Mouse (Mus musculus) embryonic facial prominence, embryonic 12.5 days (tissue): ENCODE results near the gene Car7. TPM values are rescaled to one million over a fixed set of nuclear protein-coding genes. Genes with fewer than 3 reads are reported as not detected.

Experiments
- ATAC-seq: fragments of 200-750 bp; cut with Nextera tagmentation; 2 replicates; pipeline ENCODE4 v1.8.0; 2017; ENCODE audit not compliant: insufficient number of reproducible peaks, insufficient read depth, low FRiP score, low TSS enrichment
- H3K27ac ChIP-seq: fragments of 300-500 bp; sonication (generic); 2 replicates; pipeline ENCODE4 v1.5.1; 2016; ENCODE audit warnings: mild to moderate bottlenecking
- H3K27me3 ChIP-seq: fragments of 300-500 bp; sonication (generic); 2 replicates; pipeline ENCODE4 v1.6.1; 2016; ENCODE audit warnings: mild to moderate bottlenecking, moderate library complexity
- H3K36me3 ChIP-seq: fragments of 300-500 bp; sonication (generic); 2 replicates; pipeline ENCODE4 v1.6.1; 2016; ENCODE audit warnings: mild to moderate bottlenecking
- H3K4me1 ChIP-seq: fragments of 300-500 bp; sonication (generic); 2 replicates; pipeline ENCODE4 v1.6.1; 2016
- H3K4me2 ChIP-seq: fragments of 300-500 bp; sonication (generic); replicated peaks from 2 replicates; pipeline ENCODE4 v1.6.1; 2016; ENCODE audit warnings: mild to moderate bottlenecking, moderate library complexity
- H3K4me3 ChIP-seq: fragments of 300-500 bp; sonication (generic); 2 replicates; pipeline ENCODE4 v1.5.1; 2016; ENCODE audit warnings: mild to moderate bottlenecking
- H3K9ac ChIP-seq: fragments of 300-500 bp; sonication (generic); 2 replicates; pipeline ENCODE4 v1.6.1; 2016; ENCODE audit warnings: mild to moderate bottlenecking, moderate library complexity
- H3K9me3 ChIP-seq: fragments of 300-500 bp; sonication (generic); 2 replicates; pipeline ENCODE4 v1.6.1; 2016; ENCODE audit warnings: mild to moderate bottlenecking, moderate library complexity
- WGBS: fragments of 180-500 bp; shearing (Covaris S2); methylation state at CpG from one replicate; pipeline ENCODE4 v1.1.7; 2016; 5-methylcytosine and 5-hydroxymethylcytosine counted together
- polyA plus RNA-seq: library from polyadenylated mRNA; unstranded; fragments of >200 nt; fragmentation: Nextera tagmentation; extraction: Ambion mirVana; gene quantifications from 2 replicates; pipeline ENCODE4 v1.2.1, GENCODE M21; 2016

The Car7 gene
- polyA plus RNA-seq, 1 experiment from 2014 or later, result 0.83 TPM

- Histone ChIP-seq H3K4me2 (peak overlapping the region; percentile 95), H3K9me3 (no peaks in the 10 kb centered on the region), H3K4me1 (peaks cover 18% of the 10 kb centered on the region; the same call in 1 of the 2 replicates), H3K36me3 (no peaks in the 10 kb centered on the region), H3K27ac (no peak overlapping the region), H3K4me3 (peak overlapping the region; percentile 49), H3K27me3 (peaks cover 61% of the 10 kb centered on the region), H3K9ac (no peak overlapping the region)
- no peak for ATAC-seq
- 38% methylated on average over 7 of the region's 7 CpGs for WGBS
Observed at GRCm38 (mm10) chr8:104540238-104540637, 5.7 kb downstream of the Car7 start.

DNA sequence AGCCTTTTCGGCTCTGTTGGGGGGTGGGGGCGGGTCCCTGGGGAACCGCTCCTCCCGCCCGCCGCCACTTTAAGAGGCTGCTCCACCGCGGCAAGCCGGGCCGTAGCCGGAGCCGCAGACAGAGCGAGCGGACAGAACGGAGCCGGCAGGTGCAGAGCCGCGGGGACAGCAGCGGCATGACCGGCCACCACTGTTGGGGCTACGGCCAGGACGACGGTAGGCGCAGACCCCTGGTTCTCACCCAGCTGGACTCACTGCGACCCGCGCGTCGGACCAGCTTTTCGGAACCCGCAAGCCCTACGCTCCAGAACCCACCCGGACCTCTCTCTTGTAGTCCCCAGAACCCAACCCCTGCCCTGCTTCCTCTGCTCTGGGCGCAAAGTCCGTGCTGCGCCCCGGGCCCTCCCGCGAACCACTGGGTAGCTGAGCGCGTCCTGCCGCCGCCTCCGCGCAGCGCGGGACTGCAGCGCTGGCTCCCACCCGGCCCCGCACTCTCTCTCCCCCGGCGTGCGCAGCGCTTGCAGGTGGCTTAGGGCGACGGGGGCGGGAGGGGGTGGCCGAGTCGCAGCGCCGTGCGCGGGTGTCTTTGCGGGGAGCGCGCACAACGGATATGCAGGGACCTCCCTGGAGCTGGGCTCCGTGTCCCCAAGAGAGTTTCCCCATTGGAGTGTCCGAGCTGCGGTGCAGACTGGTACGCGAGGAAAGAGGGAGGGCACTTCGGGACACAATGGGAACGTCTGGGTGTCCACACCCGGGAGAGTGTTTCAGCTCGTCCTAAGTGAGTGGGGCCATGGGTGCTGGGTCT, 6.4 kb downstream of the Car7 start:
- Histone ChIP-seq H3K9ac (peak overlapping the region; percentile 47), H3K27ac (no peak overlapping the region), H3K4me2 (peak overlapping the region; percentile 95), H3K4me3 (peak overlapping the region; percentile 49), H3K27me3 (peaks cover 61% of the 10 kb centered on the region), H3K9me3 (no peaks in the 10 kb centered on the region), H3K36me3 (no peaks in the 10 kb centered on the region), H3K4me1 (peaks cover 15% of the 10 kb centered on the region; the same call in 1 of the 2 replicates)
- no peak for ATAC-seq
- under 1% methylated on average over 75 of the region's 76 CpGs for WGBS

DNA sequence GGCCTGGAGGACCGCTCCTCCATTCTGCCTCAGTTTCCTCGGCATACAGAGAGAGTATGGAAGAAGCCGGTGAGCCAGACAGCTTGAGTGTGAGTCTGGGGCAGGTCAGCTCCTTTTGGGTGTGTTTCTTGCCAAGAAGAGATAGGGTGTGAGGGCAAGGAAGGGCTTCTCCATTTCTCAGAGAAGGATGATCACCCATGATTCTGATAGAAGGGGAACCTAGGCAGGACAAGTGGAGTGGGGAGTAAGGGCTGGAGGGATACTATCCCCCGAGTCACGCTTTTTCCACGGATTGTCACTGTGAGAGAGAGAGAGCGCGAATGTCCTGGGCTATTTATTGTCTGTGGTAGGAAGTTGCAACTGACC, 7.0 kb downstream of the Car7 start:
- 11% methylated on average over 8 of the region's 8 CpGs for WGBS
- H3K9me3 ChIP-seq, result no peaks in the 10 kb centered on the region
- H3K4me3 ChIP-seq, result peak overlapping the region; percentile 49
- H3K9ac ChIP-seq, result no peak overlapping the region; the same call in 1 of the 2 replicates
- H3K36me3 ChIP-seq, result no peaks in the 10 kb centered on the region
- H3K4me1 ChIP-seq, result peaks cover 15% of the 10 kb centered on the region; the same call in 1 of the 2 replicates
- peak overlapping the region; percentile 95 for H3K4me2 ChIP-seq
- no peak overlapping the region for H3K27ac ChIP-seq
- no peak for ATAC-seq
- peaks cover 61% of the 10 kb centered on the region for H3K27me3 ChIP-seq

GRCm38 (mm10) chr8:104542160-104542559, 7.7 kb downstream of the Car7 start:
- H3K36me3 ChIP-seq, result no peaks in the 10 kb centered on the region
- H3K27ac ChIP-seq, result no peak overlapping the region
- peaks cover 61% of the 10 kb centered on the region for H3K27me3 ChIP-seq
- no peak overlapping the region for H3K4me3 ChIP-seq
- H3K9ac ChIP-seq, result no peak overlapping the region
- no peak for ATAC-seq
- H3K4me2 ChIP-seq, result no peak overlapping the region
- WGBS, result 11% methylated on average over 11 of the region's 11 CpGs
- no peaks in the 10 kb centered on the region for H3K9me3 ChIP-seq
- H3K4me1 ChIP-seq, result peaks cover 15% of the 10 kb centered on the region; the same call in 1 of the 2 replicates

DNA sequence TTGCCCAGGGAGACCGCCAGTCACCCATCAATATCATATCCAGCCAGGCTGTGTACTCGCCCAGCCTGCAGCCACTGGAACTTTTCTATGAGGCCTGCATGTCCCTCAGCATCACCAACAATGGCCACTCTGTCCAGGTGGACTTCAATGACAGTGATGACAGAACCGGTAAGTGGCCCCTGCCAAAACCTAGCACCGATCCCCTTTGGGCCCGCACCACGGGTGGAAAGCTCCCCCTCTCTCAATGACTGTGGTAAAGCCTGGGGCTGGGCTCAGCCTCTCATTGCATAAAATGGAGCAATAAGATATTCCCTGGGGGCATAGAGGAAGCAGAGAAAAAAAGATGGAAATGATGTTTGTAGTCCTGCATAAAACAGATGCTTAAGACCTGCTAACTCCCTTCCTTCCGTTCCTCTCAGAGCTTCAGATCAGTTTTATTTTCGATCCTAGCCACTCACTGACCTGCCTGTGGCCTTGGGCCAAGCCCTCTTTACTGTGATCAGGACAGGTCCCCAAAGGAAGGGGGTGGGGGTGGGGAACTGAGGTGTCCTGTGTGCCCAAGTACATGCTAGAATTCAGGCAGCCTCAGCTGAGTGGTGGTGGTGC, 9.1 kb downstream of the Car7 start:
- H3K4me1 ChIP-seq, result peaks cover 13% of the 10 kb centered on the region; the same call in 1 of the 2 replicates
- H3K36me3 ChIP-seq, result no peaks in the 10 kb centered on the region
- no peaks in the 10 kb centered on the region for H3K9me3 ChIP-seq
- H3K27me3 ChIP-seq, result peaks cover 59% of the 10 kb centered on the region
- no peak overlapping the region for H3K27ac ChIP-seq
- no peak overlapping the region for H3K9ac ChIP-seq
- no peak for ATAC-seq
- H3K4me2 ChIP-seq, result no peak overlapping the region
- H3K4me3 ChIP-seq, result no peak overlapping the region
- WGBS, result 74% methylated on average over 8 of the region's 8 CpGs

DNA sequence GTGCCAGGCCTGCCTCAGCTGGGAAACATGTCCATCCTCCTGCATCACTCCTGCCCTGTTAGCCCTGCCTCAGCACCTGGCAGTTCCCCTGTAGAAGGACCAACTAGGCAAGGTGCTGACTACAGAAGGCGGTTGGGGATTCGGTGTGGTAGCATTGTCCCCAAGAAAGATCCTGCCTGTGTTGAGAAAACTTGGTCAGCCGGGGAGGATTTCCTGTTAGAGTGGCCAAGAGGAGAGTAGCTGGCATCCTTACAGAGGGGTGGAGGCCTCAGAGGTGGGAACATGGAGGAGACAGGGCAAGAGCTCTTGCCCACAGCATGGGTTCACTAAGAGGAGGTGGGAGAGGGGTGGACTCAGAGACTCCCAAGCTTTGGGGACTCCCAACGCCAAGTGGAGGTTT, 20.7 kb downstream of the Car7 start:
- Histone ChIP-seq H3K4me2 (no peak overlapping the region), H3K27ac (no peak overlapping the region), H3K9me3 (no peaks in the 10 kb centered on the region), H3K4me1 (peaks cover 3% of the 10 kb centered on the region), H3K27me3 (0 out of 2 replicates have a peak, but pooled peaks cover 2% of the 10 kb centered on the region), H3K9ac (no peak overlapping the region), H3K36me3 (no peaks in the 10 kb centered on the region), H3K4me3 (no peak overlapping the region)
- WGBS, result 90% methylated on average over 4 of the region's 4 CpGs
- no peak for ATAC-seq

- 83% methylated on average over 7 of the region's 7 CpGs for WGBS
Observed at GRCm38 (mm10) chr8:104557226-104557625, 22.7 kb downstream of the Car7 start.

DNA sequence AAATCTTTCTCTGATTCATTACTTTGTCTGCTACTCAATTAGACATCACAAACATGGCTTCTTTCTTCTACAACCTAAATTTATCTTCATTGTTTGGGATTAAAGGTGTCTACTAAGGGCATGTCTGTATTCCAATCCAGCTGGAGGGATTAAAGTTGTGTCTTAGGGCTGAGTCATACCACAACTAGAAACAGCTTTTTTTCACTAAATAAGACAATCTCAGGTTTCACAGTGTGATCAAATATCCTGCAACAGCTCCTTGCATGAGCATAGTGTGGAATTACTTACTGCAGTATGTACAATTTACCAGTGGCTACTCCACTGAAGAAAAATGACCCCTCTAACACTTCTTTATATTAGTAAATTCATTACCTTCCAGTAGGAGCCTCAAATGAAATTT, 26.2 kb downstream of the Car7 start:
- Histone ChIP-seq H3K4me2 (no peak overlapping the region), H3K36me3 (no peaks in the 10 kb centered on the region), H3K4me3 (no peak overlapping the region), H3K4me1 (no peaks in the 10 kb centered on the region), H3K9ac (no peak overlapping the region), H3K27ac (no peak overlapping the region), H3K9me3 (no peaks in the 10 kb centered on the region), H3K27me3 (no peaks in the 10 kb centered on the region)
- no peak for ATAC-seq

More at GRCm38 (mm10) chr8:104557226-104557625, 22.7 kb downstream of the Car7 start:
- ATAC-seq, result no peak
- no peak overlapping the region for H3K4me3 ChIP-seq
- H3K9ac ChIP-seq, result no peak overlapping the region
- H3K27ac ChIP-seq, result no peak overlapping the region
- no peaks in the 10 kb centered on the region for H3K9me3 ChIP-seq
- H3K4me1 ChIP-seq, result no peaks in the 10 kb centered on the region
- H3K27me3 ChIP-seq, result 0 out of 2 replicates have a peak, but pooled peaks cover 2% of the 10 kb centered on the region
- H3K4me2 ChIP-seq, result no peak overlapping the region
- no peaks in the 10 kb centered on the region for H3K36me3 ChIP-seq

- 0 out of 2 replicates have a peak overlapping the region, but pooled peaks have one; percentile 5 for H3K4me2 ChIP-seq
- H3K4me3 ChIP-seq, result no peak overlapping the region
Observed at GRCm38 (mm10) chr8:104564633-104565456, 30.4 kb downstream of the Car7 start.

GRCm38 (mm10) chr8:104565457-104565798, 30.9 kb downstream of the Car7 start:
- no peak overlapping the region for H3K27ac ChIP-seq
- 0 out of 2 replicates have a peak, but pooled peaks have one; percentile 20 for ATAC-seq
- WGBS, result 90% methylated on average over 5 of the region's 5 CpGs
- no peak overlapping the region for H3K4me2 ChIP-seq
- H3K9me3 ChIP-seq, result no peaks in the 10 kb centered on the region
- no peaks in the 10 kb centered on the region for H3K36me3 ChIP-seq
- no peak overlapping the region for H3K4me3 ChIP-seq
- H3K27me3 ChIP-seq, result no peaks in the 10 kb centered on the region
- no peak overlapping the region for H3K9ac ChIP-seq
- no peaks in the 10 kb centered on the region for H3K4me1 ChIP-seq

More at GRCm38 (mm10) chr8:104564633-104565456, 30.4 kb downstream of the Car7 start:
- Histone ChIP-seq H3K36me3 (no peaks in the 10 kb centered on the region), H3K9ac (no peak overlapping the region), H3K4me1 (no peaks in the 10 kb centered on the region), H3K27ac (no peak overlapping the region), H3K27me3 (no peaks in the 10 kb centered on the region), H3K9me3 (no peaks in the 10 kb centered on the region)
- WGBS, result 20% methylated on average over 22 of the region's 22 CpGs
- ATAC-seq, result peak; percentile 75; the same call in 1 of the 2 replicates

GRCm38 (mm10) chr8:104569559-104569958, 35.1 kb downstream of the Car7 start:
- no peaks in the 10 kb centered on the region for H3K36me3 ChIP-seq
- H3K27ac ChIP-seq, result no peak overlapping the region
- H3K4me2 ChIP-seq, result no peak overlapping the region
- ATAC-seq, result no peak
- no peaks in the 10 kb centered on the region for H3K27me3 ChIP-seq
- no peaks in the 10 kb centered on the region for H3K9me3 ChIP-seq
- no peak overlapping the region for H3K9ac ChIP-seq
- WGBS, result 38% methylated on average over 1 of the region's 1 CpGs
- no peaks in the 10 kb centered on the region for H3K4me1 ChIP-seq
- H3K4me3 ChIP-seq, result no peak overlapping the region
